Mouse (Mus musculus) gastrocnemius, adult 8-10 months (tissue): ENCODE measurements around the gene Uchl4. TPM values are rescaled to one million over a fixed set of nuclear protein-coding genes. Genes with fewer than 3 reads are reported as not detected.
"Not testable (repeated sequence)": the region's sequence is repeated elsewhere in the genome, so short reads cannot be mapped to it uniquely, and the experiment has no call there.

Experiments used
- DNase-seq, 2 experiments: peaks; one replicate each; pipeline ENCODE4 v3.0.0; 2022; ENCODE audit warnings: low spot score in 2 of 2
- total RNA-seq, 4 experiments: library from RNA; stranded (reverse); gene quantifications; 2 replicates each; pipeline ENCODE4 v1.2.4; 2022

Gene Uchl4
- total RNA-seq, 4 experiments from 2014 or later, result 1.5 to 3.6 (median 2.6) TPM

- DNase-seq, result no peak
Measured at GRCm38 (mm10) chr9:64231171-64231570, 3.8 kb upstream of the Uchl4 start.

DNA sequence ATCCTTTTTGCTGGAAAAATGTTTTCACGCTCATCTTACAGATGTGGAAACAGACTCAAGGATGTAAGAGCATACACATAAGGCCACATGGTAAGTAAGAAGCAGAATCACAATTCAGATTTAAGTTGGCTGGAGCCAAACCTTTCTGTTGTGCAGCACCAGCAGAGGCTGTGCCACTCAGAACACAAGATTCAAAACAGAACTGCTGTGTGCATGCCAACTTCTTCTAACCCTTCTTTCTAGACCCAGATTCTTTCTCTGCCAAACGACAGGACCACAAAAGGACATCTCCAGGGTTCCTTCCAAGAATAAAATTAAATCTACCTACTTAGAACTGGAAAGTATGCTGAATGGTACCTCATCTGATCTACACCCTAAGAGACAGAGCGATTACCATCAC is 3.3 kb upstream of the Uchl4 start:
- DNase-seq, result no peak

GRCm38 (mm10) chr9:64232257-64232957 is 2.6 kb upstream of the Uchl4 start:
- no peak for DNase-seq

GRCm38 (mm10) chr9:64233656-64234055 is 1.3 kb upstream of the Uchl4 start:
- DNase-seq, result no peak

DNA sequence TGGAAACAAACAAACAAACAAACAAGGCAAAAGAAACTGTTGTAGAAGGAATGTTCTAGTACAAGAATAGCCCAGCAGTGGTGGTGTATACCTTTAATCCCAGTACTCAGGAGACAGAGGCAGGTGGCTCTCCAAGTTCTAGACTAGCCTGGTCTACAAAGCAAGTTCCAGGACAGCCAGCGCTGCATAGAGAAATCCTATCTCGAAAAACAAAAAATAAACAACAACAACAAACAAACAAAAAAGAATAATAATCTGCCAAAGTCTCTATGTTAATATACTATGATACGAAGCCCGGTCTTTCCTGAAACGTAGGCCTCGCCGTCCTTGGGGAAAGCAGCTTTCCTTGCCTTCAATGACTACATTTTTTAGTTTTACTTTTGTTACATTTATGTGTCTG is 1.1 kb downstream of the Uchl4 start:
- DNase-seq, result no peak

- DNase-seq, result no peak
Measured at GRCm38 (mm10) chr9:64240116-64240515, 5.1 kb downstream of the Uchl4 start.

DNA sequence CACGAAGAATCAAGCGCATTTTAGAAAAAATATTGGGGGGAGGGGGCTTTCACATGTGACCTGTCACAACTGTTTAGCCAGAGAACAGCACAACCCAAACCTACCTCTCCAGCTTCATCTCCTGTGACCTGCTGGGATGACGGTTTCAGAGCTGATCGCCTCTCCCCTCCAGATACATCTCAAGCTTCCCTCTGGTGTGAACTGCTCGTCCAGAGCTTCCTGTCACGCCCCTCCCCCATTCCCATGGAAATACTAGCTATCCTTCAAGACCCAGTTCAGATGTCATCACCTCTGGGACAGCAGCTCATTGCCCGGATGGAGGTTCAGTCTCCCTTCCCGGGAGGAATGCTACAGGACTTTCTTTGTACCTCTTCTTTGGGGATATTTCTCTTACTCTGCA is 5.7 kb downstream of the Uchl4 start:
- DNase-seq, result peak in 1 of 2 experiments; percentile 22

GRCm38 (mm10) chr9:64242381-64242831 is 7.4 kb downstream of the Uchl4 start:
- no peak for DNase-seq

- no peak for DNase-seq
Measured at GRCm38 (mm10) chr9:64249371-64249770, 14.4 kb downstream of the Uchl4 start.

DNA sequence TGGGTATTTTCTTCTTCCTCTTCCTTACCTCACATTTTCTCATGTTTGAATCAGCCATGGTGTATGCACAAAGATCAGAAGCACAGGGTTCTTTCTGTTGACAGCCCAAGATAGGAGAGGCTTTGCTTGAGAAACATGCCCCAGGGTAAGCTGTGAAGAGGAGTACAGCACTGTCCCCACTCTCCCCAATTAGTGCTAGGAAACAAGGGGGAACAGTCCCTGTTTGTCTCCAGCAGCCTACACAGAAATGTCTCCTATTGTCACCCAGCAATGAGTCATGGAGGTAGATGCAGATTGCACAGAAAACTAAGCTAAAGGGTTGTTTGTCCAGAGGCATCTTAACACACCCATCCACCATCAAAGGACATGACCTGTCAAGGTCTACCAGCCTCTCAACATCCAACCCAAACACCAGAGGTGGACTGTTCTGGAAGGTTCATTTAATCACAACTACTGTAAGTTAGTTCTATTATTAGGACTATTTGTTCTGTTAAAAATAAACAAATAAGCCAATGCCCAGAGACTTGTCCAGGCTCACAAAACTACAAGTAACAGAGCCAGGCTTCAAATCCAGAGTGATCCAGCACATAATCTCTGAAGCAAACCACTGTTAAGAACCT is 15.2 kb downstream of the Uchl4 start:
- no peak for DNase-seq

DNA sequence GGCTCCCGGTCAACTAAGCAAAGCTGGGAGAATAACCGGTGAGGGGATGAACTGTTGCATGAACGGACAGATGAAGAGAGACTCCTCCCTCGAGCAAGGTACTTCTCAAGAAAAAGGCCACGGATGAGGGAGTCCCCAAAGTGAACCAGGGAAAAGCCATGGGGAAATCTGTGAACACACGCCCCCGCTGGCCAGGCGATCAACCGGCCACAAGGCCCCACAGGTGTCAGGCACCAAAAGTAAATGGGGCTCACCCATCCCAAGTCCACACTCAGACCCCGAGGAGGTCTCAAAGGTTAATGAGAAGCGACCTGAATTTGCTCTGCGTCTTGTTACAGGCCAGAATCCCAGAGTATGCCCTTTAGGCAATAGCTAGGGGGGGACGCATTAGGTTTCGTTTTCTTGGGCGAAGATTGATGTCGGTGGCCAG is 17.6 kb downstream of the Uchl4 start:
- DNase-seq, result peak; percentile 6 to 9

DNA sequence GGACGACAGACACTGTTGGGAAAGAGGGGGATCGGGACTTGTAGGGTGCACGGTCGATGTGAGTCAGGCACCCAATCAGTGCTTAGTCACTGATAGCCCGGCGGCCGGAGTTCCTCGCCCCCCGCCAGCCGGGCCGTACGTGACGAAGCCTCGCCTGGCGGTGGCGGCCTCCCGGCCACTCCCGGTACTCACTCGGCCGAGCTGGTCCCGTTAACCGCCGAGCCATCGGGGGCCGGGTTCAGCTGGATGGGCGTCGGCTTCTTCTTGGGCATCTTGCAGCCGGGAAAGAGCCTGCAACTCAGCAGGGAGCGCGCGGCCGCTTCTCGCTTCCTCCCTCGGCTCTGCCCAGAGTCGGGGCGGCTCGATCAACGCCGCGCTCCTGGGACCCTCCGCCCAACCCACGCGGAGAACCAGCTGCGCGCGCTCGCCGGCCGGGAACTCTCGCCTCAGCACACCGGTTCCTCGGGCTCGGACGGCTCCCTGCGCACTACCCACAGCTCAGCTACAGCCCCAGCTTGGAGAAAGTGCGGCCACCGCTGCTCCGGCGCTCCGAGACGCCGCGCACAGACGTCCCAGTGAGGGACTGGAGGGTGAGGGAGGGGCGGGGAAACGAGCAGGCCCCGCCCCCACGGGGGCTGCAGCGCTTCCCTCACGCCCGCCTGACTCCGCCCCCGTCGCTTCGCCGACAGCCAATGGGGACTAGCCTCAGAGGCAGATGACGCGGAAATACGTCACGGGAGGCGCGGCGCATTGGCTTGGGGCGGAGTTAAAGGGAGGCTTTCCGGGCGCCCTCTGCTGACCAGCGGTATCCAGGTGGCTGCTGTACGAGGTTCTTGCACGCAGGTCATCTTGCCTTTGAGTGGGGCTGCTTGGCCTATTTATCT is 18.3 kb downstream of the Uchl4 start, which contains the start of gene Map2k1:
Gene Map2k1, minus strand, starts transcription at position 611 of the 884 bp plus-strand sequence.
- peak; percentile 99 to 100 for DNase-seq

GRCm38 (mm10) chr9:64255422-64255821 is 20.4 kb downstream of the Uchl4 start:
- no peak for DNase-seq

GRCm38 (mm10) chr9:64256204-64256603 is 21.2 kb downstream of the Uchl4 start:
- no peak for DNase-seq

DNA sequence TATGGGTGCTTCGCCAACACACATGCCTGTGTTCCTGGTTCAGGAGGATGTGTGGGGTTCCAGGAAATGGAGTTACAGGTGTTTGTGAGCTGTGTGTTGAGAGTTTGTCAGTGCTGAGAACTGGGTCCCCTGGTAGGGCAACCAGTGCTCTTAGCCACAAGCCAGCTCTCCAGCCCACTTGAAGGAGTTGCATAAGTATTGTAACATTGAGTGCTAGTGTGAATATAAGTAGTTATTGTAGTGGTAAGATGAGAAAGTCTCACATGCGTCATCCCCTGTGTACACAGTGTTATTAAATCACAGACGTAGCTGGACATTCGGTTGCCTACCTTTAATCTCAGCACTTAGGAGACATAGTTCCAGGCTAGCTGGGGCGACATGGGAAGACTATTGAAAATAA is 24.9 kb downstream of the Uchl4 start:
- DNase-seq, result no peak

DNA sequence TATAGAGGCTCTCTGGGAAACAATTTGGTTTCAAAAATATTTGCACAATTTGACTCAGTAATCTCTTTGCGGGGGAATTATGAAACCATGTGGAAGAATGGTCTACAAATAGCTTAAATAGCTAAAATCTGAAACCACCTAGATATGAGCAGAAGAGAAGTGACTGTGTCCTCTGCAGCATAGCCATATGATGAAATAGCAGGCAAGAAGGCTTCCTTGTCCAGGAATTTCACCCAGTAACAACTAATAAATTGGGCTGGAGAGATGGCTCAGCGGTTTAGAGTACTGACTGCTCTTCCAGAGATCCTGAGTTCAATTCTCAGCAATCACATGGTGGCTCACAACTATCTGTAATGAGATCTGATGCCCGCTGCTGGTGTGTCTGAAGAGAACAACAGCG is 26.0 kb downstream of the Uchl4 start:
- no peak for DNase-seq

DNA sequence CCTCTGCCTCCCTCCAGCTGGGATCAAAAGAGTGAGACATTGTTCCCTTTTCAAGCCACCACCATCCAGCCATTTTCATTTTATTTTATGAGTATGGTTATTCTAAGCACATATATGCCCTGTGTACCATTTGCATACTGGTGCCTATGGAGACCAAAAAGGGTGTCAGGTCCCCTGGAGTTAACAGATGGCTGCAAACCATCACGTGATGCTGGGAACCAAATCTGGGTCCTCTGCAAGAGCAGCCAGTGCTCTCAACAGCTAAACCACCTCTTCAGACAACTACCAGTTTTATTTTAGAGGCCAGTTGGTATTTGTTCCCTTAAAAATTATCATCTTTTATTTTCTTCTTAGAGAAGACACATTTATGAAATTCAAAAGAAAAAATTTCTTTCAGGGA is 29.8 kb downstream of the Uchl4 start:
- DNase-seq, result no peak

- DNase-seq, result no peak
Measured at GRCm38 (mm10) chr9:64267231-64267630, 32.2 kb downstream of the Uchl4 start.

DNA sequence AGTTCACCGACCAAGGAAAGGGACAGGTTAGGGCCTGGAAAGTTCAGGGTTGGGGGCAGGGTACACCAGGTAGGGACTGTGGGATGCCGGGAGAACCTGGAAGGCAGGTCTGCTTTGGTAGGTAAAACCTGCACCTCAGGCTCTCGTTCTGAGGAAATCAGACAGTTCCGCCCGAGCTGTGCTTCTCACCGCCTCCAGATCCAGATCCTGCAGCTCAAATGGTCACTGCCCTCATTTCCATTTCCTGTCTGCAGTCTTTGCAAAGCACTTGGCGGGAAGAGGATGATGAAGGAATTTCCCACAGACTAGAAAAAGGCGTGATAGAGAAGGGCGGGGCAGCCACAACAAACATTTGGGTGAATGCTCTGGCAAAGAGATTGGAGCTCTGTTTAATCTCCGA is 33.2 kb downstream of the Uchl4 start:
- DNase-seq, result no peak

DNA sequence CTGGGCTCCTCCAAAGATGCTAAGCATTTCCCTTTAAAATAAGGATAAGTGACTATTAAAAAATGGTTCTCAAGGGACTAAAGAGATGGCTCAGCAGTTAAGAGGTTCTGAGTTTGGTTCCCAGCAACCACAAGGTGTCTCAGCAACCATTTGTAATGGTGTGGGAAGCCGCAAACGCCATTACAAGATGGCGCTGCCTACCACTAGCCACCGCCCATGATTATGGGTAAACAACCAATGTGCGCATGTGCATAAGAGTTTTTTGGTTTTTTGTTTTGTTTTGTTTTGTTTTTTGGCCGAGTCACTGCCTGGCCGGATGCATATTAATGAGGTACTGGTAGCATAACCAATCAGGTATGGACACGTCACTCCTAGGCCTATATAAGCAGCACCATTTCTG is 33.8 kb downstream of the Uchl4 start:
- not testable (repeated sequence) for DNase-seq

DNA sequence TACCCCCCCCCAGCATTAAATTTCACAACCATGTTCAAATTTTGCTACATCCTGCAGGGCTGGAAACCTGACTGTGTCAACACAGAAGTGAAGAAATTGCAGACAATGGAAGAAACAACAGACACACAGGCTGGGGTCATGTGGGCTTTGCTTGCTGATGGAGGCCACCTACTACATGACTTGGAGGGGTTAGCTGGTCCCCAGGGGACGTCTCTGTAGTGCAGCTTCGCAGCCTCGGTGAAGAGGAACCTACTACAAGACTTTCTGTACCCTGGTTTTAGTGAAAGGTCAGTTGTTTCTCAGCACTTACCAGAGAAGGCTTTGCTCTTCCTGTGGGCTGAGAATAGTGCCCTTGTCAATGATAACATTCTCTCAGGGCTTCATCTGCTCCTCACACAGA is 36.2 kb downstream of the Uchl4 start:
- no peak for DNase-seq

- peak; percentile 12 to 28 for DNase-seq
Measured at GRCm38 (mm10) chr9:64272611-64273010, 37.6 kb downstream of the Uchl4 start.
